Mouse (Mus musculus) limb, embryonic 10.5 days (tissue): ENCODE data around the gene Gbp7. TPM values are rescaled to one million over a fixed set of nuclear protein-coding genes. Genes with fewer than 3 reads are reported as not detected.

ENCODE experiments used
- DNase-seq: peaks from one replicate; pipeline ENCODE4 v3.0.0-alpha.2; 2017; ENCODE audit warnings: low spot score
- H3K27ac ChIP-seq: fragments of 300-500 bp; sonication (generic); 2 replicates; pipeline ENCODE4 v1.5.1; 2016; ENCODE audit warnings: mild to moderate bottlenecking
- H3K27me3 ChIP-seq: fragments of 300-500 bp; sonication (generic); 2 replicates; pipeline ENCODE4 v1.6.1; 2016; ENCODE audit warnings: low read depth, mild to moderate bottlenecking; ENCODE audit not compliant: poor library complexity, severe bottlenecking
- H3K36me3 ChIP-seq: fragments of 300-500 bp; sonication (generic); 2 replicates; pipeline ENCODE4 v1.6.1; 2016; ENCODE audit warnings: mild to moderate bottlenecking, moderate library complexity
- H3K4me1 ChIP-seq: fragments of 300-500 bp; sonication (generic); 2 replicates; pipeline ENCODE4 v1.6.1; 2016
- H3K4me3 ChIP-seq: fragments of 300-500 bp; sonication (generic); 2 replicates; pipeline ENCODE4 v1.5.1; 2016; ENCODE audit warnings: mild to moderate bottlenecking, moderate library complexity
- H3K9me3 ChIP-seq: fragments of 300-500 bp; sonication (generic); replicated peaks from 2 replicates; pipeline ENCODE4 v1.6.1; 2016; ENCODE audit warnings: mild to moderate bottlenecking
- WGBS: fragments of 180-500 bp; shearing (Covaris S2); methylation state at CpG from one replicate; pipeline ENCODE4 v1.1.7; 2016; 5-methylcytosine and 5-hydroxymethylcytosine counted together
- polyA plus RNA-seq: library from polyadenylated mRNA; unstranded; fragments of >200 nt; fragmentation: Nextera tagmentation; extraction: Ambion mirVana; gene quantifications from 2 replicates; pipeline ENCODE4 v1.2.1, GENCODE M21; 2016

The Gbp7 gene
- polyA plus RNA-seq, 1 experiment from 2014 or later: 1.4 TPM

DNA sequence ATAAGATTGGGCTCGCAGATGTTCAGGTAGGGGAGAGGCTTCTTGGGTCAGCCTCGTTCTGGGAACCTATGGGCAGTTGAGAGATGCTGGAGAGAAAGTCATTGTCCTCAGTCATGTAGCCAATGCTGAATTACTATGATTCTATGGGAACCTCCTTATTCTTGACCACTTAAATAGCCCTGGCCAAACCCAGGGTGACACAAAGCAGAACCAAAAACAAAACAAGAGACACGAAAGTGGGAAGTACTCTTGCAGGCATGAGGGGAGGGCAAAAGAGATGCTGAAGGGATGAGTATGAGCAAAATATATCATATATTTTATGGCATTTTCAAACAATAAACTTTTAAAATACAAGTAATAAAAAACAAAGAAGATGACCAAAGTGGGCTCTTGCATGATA, 47.0 kb downstream of the Gbp7 start:
- H3K27me3 ChIP-seq: no peaks in the 10 kb centered on the region
- H3K36me3 ChIP-seq: no peaks in the 10 kb centered on the region
- 87% methylated on average over 3 of the region's 3 CpGs for WGBS
- H3K4me3 ChIP-seq: no peak overlapping the region
- no peak overlapping the region for H3K27ac ChIP-seq
- H3K4me1 ChIP-seq: no peaks in the 10 kb centered on the region
- H3K9me3 ChIP-seq: no peaks in the 10 kb centered on the region
- DNase-seq: no peak

GRCm38 (mm10) chr3:142578342-142578741, 48.2 kb downstream of the Gbp7 start:
- no peaks in the 10 kb centered on the region for H3K27me3 ChIP-seq
- no peaks in the 10 kb centered on the region for H3K4me1 ChIP-seq
- no peaks in the 10 kb centered on the region for H3K9me3 ChIP-seq
- H3K36me3 ChIP-seq: no peaks in the 10 kb centered on the region
- DNase-seq: no peak
- no peak overlapping the region for H3K4me3 ChIP-seq
- H3K27ac ChIP-seq: no peak overlapping the region
- 87% methylated on average over 4 of the region's 4 CpGs for WGBS

DNA sequence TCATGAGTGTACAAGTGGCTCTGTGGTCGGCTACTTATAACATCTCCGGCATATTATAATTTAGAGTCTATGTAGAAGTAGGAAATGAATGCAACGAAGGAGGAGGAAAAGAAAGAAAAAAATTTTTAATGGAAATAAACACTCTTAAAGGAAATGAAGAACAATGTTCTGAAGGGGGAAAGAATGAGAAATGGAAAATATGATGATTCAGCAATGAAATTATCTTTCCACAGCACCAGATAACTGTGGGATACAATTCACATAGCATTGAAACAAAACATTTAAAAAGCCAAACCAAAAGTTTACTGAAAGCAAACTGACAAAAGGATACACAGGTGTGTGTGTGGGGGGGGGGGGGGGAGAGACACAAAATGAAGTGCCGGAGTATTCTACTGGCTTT, 52.9 kb downstream of the Gbp7 start:
- H3K9me3 ChIP-seq: no peaks in the 10 kb centered on the region
- H3K36me3 ChIP-seq: no peaks in the 10 kb centered on the region
- no peak overlapping the region for H3K4me3 ChIP-seq
- 94% methylated on average over 4 of the region's 4 CpGs for WGBS
- no peaks in the 10 kb centered on the region for H3K27me3 ChIP-seq
- H3K4me1 ChIP-seq: no peaks in the 10 kb centered on the region
- no peak for DNase-seq
- H3K27ac ChIP-seq: no peak overlapping the region

DNA sequence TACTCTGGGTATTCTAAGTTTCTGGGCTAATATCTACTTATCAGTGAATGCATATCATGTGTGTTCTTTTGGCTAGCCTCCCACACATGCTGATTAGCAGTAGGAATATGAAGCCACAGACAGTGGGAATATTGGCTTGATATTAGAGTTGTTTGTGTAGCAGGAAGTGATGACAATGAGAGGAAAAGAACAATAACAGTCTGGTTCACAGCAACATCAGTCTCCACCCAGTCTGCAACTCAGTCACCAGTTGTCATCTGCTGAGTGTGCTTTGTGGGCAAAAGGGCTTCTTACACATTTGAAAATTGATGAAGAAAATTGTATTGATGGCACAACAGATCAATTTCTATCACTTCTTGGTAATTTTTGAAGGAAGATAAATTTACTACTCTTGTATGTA, 57.2 kb downstream of the Gbp7 start:
- no peaks in the 10 kb centered on the region for H3K27me3 ChIP-seq
- H3K36me3 ChIP-seq: no peaks in the 10 kb centered on the region
- no peak for DNase-seq
- H3K4me3 ChIP-seq: no peak overlapping the region
- no peaks in the 10 kb centered on the region for H3K4me1 ChIP-seq
- no peaks in the 10 kb centered on the region for H3K9me3 ChIP-seq
- no peak overlapping the region for H3K27ac ChIP-seq

- no peaks in the 10 kb centered on the region for H3K4me1 ChIP-seq
- WGBS: 83% methylated on average over 2 of the region's 2 CpGs
- H3K36me3 ChIP-seq: no peaks in the 10 kb centered on the region
- no peaks in the 10 kb centered on the region for H3K9me3 ChIP-seq
- H3K27ac ChIP-seq: no peak overlapping the region
- H3K4me3 ChIP-seq: no peak overlapping the region
- no peaks in the 10 kb centered on the region for H3K27me3 ChIP-seq
- DNase-seq: no peak
Observed at GRCm38 (mm10) chr3:142588888-142589287, 58.7 kb downstream of the Gbp7 start.

DNA sequence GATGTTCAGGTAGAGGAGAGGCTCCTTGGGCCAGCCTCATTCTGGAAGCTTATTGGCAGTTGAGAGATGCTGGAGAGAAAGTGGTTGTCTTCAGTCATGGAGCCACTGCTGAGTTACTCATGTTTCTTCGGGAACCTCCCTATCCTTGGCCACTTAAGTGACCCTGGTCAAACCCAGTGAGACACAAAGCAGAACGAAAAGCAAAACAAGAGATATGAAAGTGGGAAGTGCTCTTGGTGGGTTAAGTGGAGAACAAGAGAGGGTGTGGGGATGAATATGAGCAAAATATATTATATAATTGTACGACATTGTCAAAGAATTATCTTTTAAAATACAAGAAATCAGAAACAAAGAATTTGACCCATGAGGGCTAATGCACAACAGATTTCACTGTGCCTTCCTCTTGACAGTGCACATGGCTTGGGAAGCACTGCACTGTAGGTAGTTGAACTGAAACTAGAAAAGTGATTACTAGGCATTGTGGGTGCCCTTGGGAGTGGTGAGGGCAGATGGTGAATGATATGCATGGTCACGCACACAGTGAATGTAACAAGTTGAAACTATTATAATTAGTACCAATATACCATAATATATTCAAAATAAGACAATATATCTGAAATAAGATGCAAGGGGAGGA, 60.4 kb downstream of the Gbp7 start:
- Histone ChIP-seq H3K27ac (no peak overlapping the region), H3K9me3 (no peaks in the 10 kb centered on the region), H3K36me3 (no peaks in the 10 kb centered on the region), H3K4me3 (no peak overlapping the region), H3K4me1 (no peaks in the 10 kb centered on the region), H3K27me3 (no peaks in the 10 kb centered on the region)
- no peak for DNase-seq
- 87% methylated on average over 4 of the region's 4 CpGs for WGBS

DNA sequence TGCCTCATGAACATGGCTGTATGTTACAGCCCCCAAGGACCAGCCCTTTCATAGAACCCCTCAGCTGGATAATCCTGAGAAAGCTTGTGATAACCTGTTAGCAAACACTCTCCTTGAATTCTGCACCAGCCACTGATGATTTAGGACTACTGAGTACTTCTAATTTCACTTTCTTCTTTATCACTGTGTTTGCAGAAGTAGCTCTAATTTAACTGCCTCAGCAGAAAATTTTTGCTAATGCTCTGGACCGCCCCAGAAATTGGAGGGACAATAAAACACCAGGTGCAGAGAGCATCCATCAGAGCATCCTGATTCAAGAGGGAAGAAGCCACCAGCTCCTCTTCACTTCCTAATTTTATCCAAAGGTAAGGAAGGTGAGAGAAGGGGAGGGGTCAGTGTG, 64.4 kb downstream of the Gbp7 start, which contains the start of gene Gbp2b:
Gene Gbp2b, plus strand, starts transcription at position 301 of the 400 bp plus-strand sequence.
- no peaks in the 10 kb centered on the region for H3K9me3 ChIP-seq
- 68% methylated on average over 1 of the region's 1 CpGs for WGBS
- no peaks in the 10 kb centered on the region for H3K36me3 ChIP-seq
- H3K4me3 ChIP-seq: no peak within 1 kb of the TSS
- H3K27me3 ChIP-seq: no peaks in the 10 kb centered on the region
- no peak within 1 kb of the TSS for H3K27ac ChIP-seq
- no peak for DNase-seq
- no peaks in the 10 kb centered on the region for H3K4me1 ChIP-seq

- Histone ChIP-seq H3K27ac (no peak overlapping the region), H3K36me3 (no peaks in the 10 kb centered on the region), H3K4me1 (no peaks in the 10 kb centered on the region), H3K9me3 (no peaks in the 10 kb centered on the region), H3K4me3 (no peak overlapping the region), H3K27me3 (no peaks in the 10 kb centered on the region)
- no peak for DNase-seq
- 91% methylated on average over 3 of the region's 3 CpGs for WGBS
Observed at GRCm38 (mm10) chr3:142597923-142598322, 67.8 kb downstream of the Gbp7 start.

Other genes starting within 250 kb of the Gbp7 start
- 11.9 and 14.1 TPM in 2 replicates for gene Pdlim5, start 134.6 kb upstream of the Gbp7 start, polyA plus RNA-seq
- 0.04 TPM in 1 of 2 replicates, not detected in the other for gene Gbp5, start 36.4 kb upstream of the Gbp7 start, polyA plus RNA-seq
- 0.15 and 0.31 TPM in 2 replicates for gene Gbp3, start 29.7 kb downstream of the Gbp7 start, polyA plus RNA-seq
- gene Gbp2b, start 64.5 kb downstream of the Gbp7 start, polyA plus RNA-seq: not detected in 2 replicates
- 0.16 TPM in 1 of 2 replicates, not detected in the other for gene Gbp2, start 90.3 kb downstream of the Gbp7 start, polyA plus RNA-seq
- 11.2 and 13.1 TPM in 2 replicates for gene Kyat3, start 170.7 kb downstream of the Gbp7 start, polyA plus RNA-seq
- gene Gtf2b, start 234.7 kb downstream of the Gbp7 start, polyA plus RNA-seq: 88.7 and 95.4 TPM in 2 replicates